ENCODE assay signal across 8 mouse cellular contexts in genomic region chr17:84116340-84117279, GRCm38 (mm10).
DNase-seq lines count a peak whose midpoint lies in the region; ATAC-seq lines count a peak whose summit lies in the region.

No protein-coding gene starts in this region.

- H3K9me3 ChIP-seq in forebrain, embryonic 16.5 days (ENCODE audit: control insufficient read depth, low read length) = no peaks in the 10 kb centered on the region
- H3K9me3 ChIP-seq in forebrain, embryonic 14.5 days (replicated peaks; ENCODE audit: control insufficient read depth, low read length) = no peaks in the 10 kb centered on the region
- no peaks in the 10 kb centered on the region for H3K9me3 ChIP-seq in liver, embryonic 12.5 days (replicated peaks)

- H3K4me2 ChIP-seq in forebrain, embryonic 16.5 days (ENCODE audit: low read length) = no peak overlapping the region
- H3K4me2 ChIP-seq in forebrain, embryonic 14.5 days (ENCODE audit: low read length) = no peak overlapping the region
- H3K4me2 ChIP-seq in liver, embryonic 12.5 days = peak overlapping the region; percentile 41

- WGBS in forebrain, embryonic 16.5 days = 86% methylated on average over 17 of the region's 17 CpGs
- WGBS in forebrain, embryonic 14.5 days = 87% methylated on average over 17 of the region's 17 CpGs
- WGBS in liver, embryonic 12.5 days (ENCODE audit: insufficient replicate concordance) = 17% methylated on average over 17 of the region's 17 CpGs

- 0 out of 2 replicates have a peak, but pooled peaks have one; percentile 4 for ATAC-seq in forebrain, embryonic 16.5 days
- no peak for ATAC-seq in forebrain, embryonic 14.5 days
- ATAC-seq in liver, embryonic 12.5 days = peak; percentile 51

- H3K9ac ChIP-seq in forebrain, embryonic 16.5 days (replicated peaks; ENCODE audit: low read depth, low read length) = no peak overlapping the region
- no peak overlapping the region for H3K9ac ChIP-seq in forebrain, embryonic 14.5 days (ENCODE audit: low read length)
- H3K9ac ChIP-seq in liver, embryonic 12.5 days = peak overlapping the region; percentile 51

- H3K4me3 ChIP-seq in forebrain, embryonic 16.5 days (replicated peaks; ENCODE audit: low read length) = no peak overlapping the region
- H3K4me3 ChIP-seq in forebrain, embryonic 14.5 days (ENCODE audit: low read depth, low read length) = no peak overlapping the region
- no peak overlapping the region for H3K4me3 ChIP-seq in liver, embryonic 12.5 days

- no peaks in the 10 kb centered on the region for H3K27me3 ChIP-seq in forebrain, embryonic 16.5 days (replicated peaks; ENCODE audit: control insufficient read depth, insufficient read depth, low read length)
- H3K27me3 ChIP-seq in forebrain, embryonic 14.5 days (replicated peaks; ENCODE audit: control insufficient read depth, insufficient read depth, low read length) = no peaks in the 10 kb centered on the region
- H3K27me3 ChIP-seq in liver, embryonic 12.5 days (replicated peaks) = no peaks in the 10 kb centered on the region

- H3K4me1 ChIP-seq in forebrain, embryonic 16.5 days (replicated peaks; ENCODE audit: control insufficient read depth, insufficient read depth, low read length) = peaks cover 11% of the 10 kb centered on the region
- no peaks in the 10 kb centered on the region for H3K4me1 ChIP-seq in forebrain, embryonic 14.5 days (ENCODE audit: control insufficient read depth, insufficient read depth, low read length)
- peaks cover 97% of the 10 kb centered on the region for H3K4me1 ChIP-seq in liver, embryonic 12.5 days

- no peak for DNase-seq in forebrain, embryonic 14.5 days (ENCODE audit: low spot score)
- DNase-seq in adrenal gland, postnatal 14 days = peak; percentile 76
- DNase-seq in spleen, postnatal 4 days (ENCODE audit: low spot score in 2 of 2) = peak; percentile 66 to 80
- no peak for DNase-seq in cerebellum, adult 9-11 months
- DNase-seq in embryo, embryonic 10.5 days (ENCODE audit: low spot score) = no peak
- DNase-seq in layer of hippocampus, postnatal 10 days (ENCODE audit: low spot score in 2 of 2) = no peak

- no peaks in the 10 kb centered on the region for H3K36me3 ChIP-seq in forebrain, embryonic 16.5 days (ENCODE audit: control insufficient read depth, insufficient read depth)
- no peaks in the 10 kb centered on the region for H3K36me3 ChIP-seq in forebrain, embryonic 14.5 days (ENCODE audit: control insufficient read depth, insufficient read depth, low read length)
- H3K36me3 ChIP-seq in liver, embryonic 12.5 days = no peaks in the 10 kb centered on the region

- H3K27ac ChIP-seq in forebrain, embryonic 16.5 days (ENCODE audit: low read length) = no peak overlapping the region
- H3K27ac ChIP-seq in forebrain, embryonic 14.5 days (ENCODE audit: low read depth, low read length) = no peak overlapping the region
- H3K27ac ChIP-seq in liver, embryonic 12.5 days = peak overlapping the region; percentile 83

Comparison
In these comparisons a context has a peak if more than half of its experiments do, and no peak if none do; other contexts are left out.
1. DNase-seq: peak in adrenal gland, postnatal 14 days (single experiment) and spleen, postnatal 4 days (2 of 2); none in forebrain, embryonic 14.5 days (single experiment), cerebellum, adult 9-11 months (single experiment), embryo, embryonic 10.5 days (single experiment) and layer of hippocampus, postnatal 10 days (0 of 2).